Mouse (Mus musculus): ENCODE measurements around the gene Nkx6-2. TPM values are rescaled to one million over a fixed set of nuclear protein-coding genes. Genes with fewer than 3 reads are reported as not detected.

The Nkx6-2 gene
- polyA plus RNA-seq (2015; fragmentation: Nextera tagmentation; extraction: Ambion mirVana), result 0.09 and 0.14 TPM in 2 replicates

GRCm38 (mm10) chr7:139582595-139582994, at the start of gene Nkx6-2:
Gene Nkx6-2, minus strand, starts transcription at chr7:139582797.
- WGBS (ENCODE audit: insufficient replicate concordance), result 2% methylated on average over 56 of the region's 56 CpGs
- Histone ChIP-seq H3K27ac (no peak within 1 kb of the TSS), H3K4me3 (replicated peaks) (peak within 1 kb of the TSS; percentile 32), H3K4me1 (replicated peaks) (peaks cover 10% of the 10 kb centered on the region), H3K9me3 (replicated peaks) (no peaks in the 10 kb centered on the region), H3K9ac (no peak within 1 kb of the TSS), H3K36me3 (peaks cover 2% of the 10 kb centered on the region; the same call in 1 of the 2 replicates), H3K27me3 (peaks cover 100% of the 10 kb centered on the region), H3K4me2 (peak within 1 kb of the TSS; percentile 41)
- DNase-seq (no peak), ATAC-seq (ENCODE audit: low read depth) (no peak)

GRCm38 (mm10) chr7:139625156-139625555, 42.6 kb upstream of the Nkx6-2 start:
- no peak for DNase-seq
- no peaks in the 10 kb centered on the region for H3K9me3 ChIP-seq (replicated peaks)
- H3K9ac ChIP-seq, result no peak overlapping the region
- H3K4me1 ChIP-seq (replicated peaks), result no peaks in the 10 kb centered on the region
- no peak overlapping the region for H3K4me2 ChIP-seq
- ATAC-seq (ENCODE audit: low read depth), result no peak
- no peaks in the 10 kb centered on the region for H3K36me3 ChIP-seq
- 69% methylated on average over 9 of the region's 9 CpGs for WGBS (ENCODE audit: insufficient replicate concordance)
- H3K27me3 ChIP-seq, result no peaks in the 10 kb centered on the region
- H3K4me3 ChIP-seq (replicated peaks), result no peak overlapping the region
- H3K27ac ChIP-seq, result no peak overlapping the region

GRCm38 (mm10) chr7:139622568-139622967, 40.0 kb upstream of the Nkx6-2 start:
- Histone ChIP-seq H3K27me3 (no peaks in the 10 kb centered on the region), H3K4me1 (replicated peaks) (no peaks in the 10 kb centered on the region), H3K4me2 (no peak overlapping the region), H3K36me3 (no peaks in the 10 kb centered on the region), H3K4me3 (replicated peaks) (no peak overlapping the region), H3K27ac (no peak overlapping the region), H3K9ac (no peak overlapping the region), H3K9me3 (replicated peaks) (no peaks in the 10 kb centered on the region)
- ATAC-seq (ENCODE audit: low read depth) (no peak), DNase-seq (no peak)
- WGBS (ENCODE audit: insufficient replicate concordance), result 70% methylated on average over 13 of the region's 13 CpGs

GRCm38 (mm10) chr7:139615767-139616766, 33.5 kb upstream of the Nkx6-2 start:
- H3K4me3 ChIP-seq (replicated peaks), result no peak overlapping the region
- H3K9me3 ChIP-seq (replicated peaks), result no peaks in the 10 kb centered on the region
- 50% methylated on average over 12 of the region's 12 CpGs for WGBS (ENCODE audit: insufficient replicate concordance)
- H3K27me3 ChIP-seq, result no peaks in the 10 kb centered on the region
- H3K36me3 ChIP-seq, result no peaks in the 10 kb centered on the region
- H3K27ac ChIP-seq, result no peak overlapping the region
- no peak overlapping the region for H3K9ac ChIP-seq
- ATAC-seq (ENCODE audit: low read depth), result no peak
- DNase-seq, result no peak
- H3K4me1 ChIP-seq (replicated peaks), result no peaks in the 10 kb centered on the region
- H3K4me2 ChIP-seq, result no peak overlapping the region

GRCm38 (mm10) chr7:139610328-139610727, 27.7 kb upstream of the Nkx6-2 start:
- Histone ChIP-seq H3K4me3 (replicated peaks) (no peak overlapping the region), H3K4me1 (replicated peaks) (no peaks in the 10 kb centered on the region), H3K9ac (no peak overlapping the region), H3K9me3 (replicated peaks) (no peaks in the 10 kb centered on the region), H3K27me3 (no peaks in the 10 kb centered on the region), H3K27ac (no peak overlapping the region), H3K4me2 (no peak overlapping the region), H3K36me3 (no peaks in the 10 kb centered on the region)
- ATAC-seq (ENCODE audit: low read depth), result no peak
- 34% methylated on average over 2 of the region's 2 CpGs for WGBS (ENCODE audit: insufficient replicate concordance)
- no peak for DNase-seq

GRCm38 (mm10) chr7:139595862-139596261, 13.3 kb upstream of the Nkx6-2 start:
- Histone ChIP-seq H3K36me3 (no peaks in the 10 kb centered on the region), H3K9me3 (replicated peaks) (no peaks in the 10 kb centered on the region), H3K4me2 (no peak overlapping the region), H3K4me3 (replicated peaks) (no peak overlapping the region), H3K9ac (no peak overlapping the region), H3K4me1 (replicated peaks) (no peaks in the 10 kb centered on the region), H3K27me3 (no peaks in the 10 kb centered on the region), H3K27ac (no peak overlapping the region)
- DNase-seq (no peak), ATAC-seq (ENCODE audit: low read depth) (no peak)
- 39% methylated on average over 6 of the region's 6 CpGs for WGBS (ENCODE audit: insufficient replicate concordance)

GRCm38 (mm10) chr7:139595311-139595710, 12.7 kb upstream of the Nkx6-2 start:
- ATAC-seq (ENCODE audit: low read depth), result no peak
- Histone ChIP-seq H3K4me3 (replicated peaks) (no peak overlapping the region), H3K4me1 (replicated peaks) (no peaks in the 10 kb centered on the region), H3K9me3 (replicated peaks) (no peaks in the 10 kb centered on the region), H3K27me3 (no peaks in the 10 kb centered on the region), H3K9ac (no peak overlapping the region), H3K36me3 (no peaks in the 10 kb centered on the region), H3K27ac (no peak overlapping the region), H3K4me2 (no peak overlapping the region)
- WGBS (ENCODE audit: insufficient replicate concordance), result 49% methylated on average over 6 of the region's 6 CpGs
- DNase-seq, result no peak

GRCm38 (mm10) chr7:139591311-139591710, 8.7 kb upstream of the Nkx6-2 start:
- no peak for DNase-seq
- no peak overlapping the region for H3K4me3 ChIP-seq (replicated peaks)
- no peak overlapping the region for H3K27ac ChIP-seq
- H3K36me3 ChIP-seq, result no peaks in the 10 kb centered on the region
- WGBS (ENCODE audit: insufficient replicate concordance), result 73% methylated on average over 5 of the region's 5 CpGs
- H3K27me3 ChIP-seq, result peaks cover 32% of the 10 kb centered on the region
- H3K9me3 ChIP-seq (replicated peaks), result no peaks in the 10 kb centered on the region
- ATAC-seq (ENCODE audit: low read depth), result no peak
- no peaks in the 10 kb centered on the region for H3K4me1 ChIP-seq (replicated peaks)
- no peak overlapping the region for H3K9ac ChIP-seq
- no peak overlapping the region for H3K4me2 ChIP-seq

- H3K4me2 ChIP-seq, result no peak overlapping the region
- WGBS (ENCODE audit: insufficient replicate concordance), result 25% methylated on average over 3 of the region's 3 CpGs
- no peaks in the 10 kb centered on the region for H3K9me3 ChIP-seq (replicated peaks)
- no peak overlapping the region for H3K27ac ChIP-seq
- no peak for DNase-seq
- peaks cover 42% of the 10 kb centered on the region for H3K27me3 ChIP-seq
- H3K4me1 ChIP-seq (replicated peaks), result no peaks in the 10 kb centered on the region
- ATAC-seq (ENCODE audit: low read depth), result no peak
- no peak overlapping the region for H3K4me3 ChIP-seq (replicated peaks)
- no peaks in the 10 kb centered on the region for H3K36me3 ChIP-seq
- H3K9ac ChIP-seq, result no peak overlapping the region
Observed at GRCm38 (mm10) chr7:139590302-139590701, 7.7 kb upstream of the Nkx6-2 start.

- Histone ChIP-seq H3K27me3 (peaks cover 66% of the 10 kb centered on the region), H3K9ac (no peak overlapping the region), H3K4me2 (no peak overlapping the region), H3K4me3 (replicated peaks) (no peak overlapping the region), H3K4me1 (replicated peaks) (no peaks in the 10 kb centered on the region), H3K27ac (no peak overlapping the region), H3K9me3 (replicated peaks) (no peaks in the 10 kb centered on the region), H3K36me3 (no peaks in the 10 kb centered on the region)
- ATAC-seq (ENCODE audit: low read depth) (no peak), DNase-seq (no peak)
- WGBS (ENCODE audit: insufficient replicate concordance), result 40% methylated on average over 7 of the region's 7 CpGs
Observed at GRCm38 (mm10) chr7:139587919-139588318, 5.3 kb upstream of the Nkx6-2 start.

GRCm38 (mm10) chr7:139585183-139585821, 2.7 kb upstream of the Nkx6-2 start:
- DNase-seq (no peak), ATAC-seq (ENCODE audit: low read depth) (no peak)
- no peaks in the 10 kb centered on the region for H3K36me3 ChIP-seq
- H3K4me1 ChIP-seq (replicated peaks), result peaks cover 10% of the 10 kb centered on the region
- 4% methylated on average over 29 of the region's 29 CpGs for WGBS (ENCODE audit: insufficient replicate concordance)
- H3K9ac ChIP-seq, result no peak overlapping the region
- no peaks in the 10 kb centered on the region for H3K9me3 ChIP-seq (replicated peaks)
- H3K4me2 ChIP-seq, result no peak overlapping the region
- H3K4me3 ChIP-seq (replicated peaks), result no peak overlapping the region
- peaks cover 92% of the 10 kb centered on the region for H3K27me3 ChIP-seq
- H3K27ac ChIP-seq, result no peak overlapping the region
